Mouse (Mus musculus): ENCODE measurements around the gene Sh3gl2. TPM values are rescaled to one million over a fixed set of nuclear protein-coding genes. Genes with fewer than 3 reads are reported as not detected.

Sh3gl2 gene
- polyA plus RNA-seq, 1 experiment from 2014 or later, result 4.7 TPM

DNA sequence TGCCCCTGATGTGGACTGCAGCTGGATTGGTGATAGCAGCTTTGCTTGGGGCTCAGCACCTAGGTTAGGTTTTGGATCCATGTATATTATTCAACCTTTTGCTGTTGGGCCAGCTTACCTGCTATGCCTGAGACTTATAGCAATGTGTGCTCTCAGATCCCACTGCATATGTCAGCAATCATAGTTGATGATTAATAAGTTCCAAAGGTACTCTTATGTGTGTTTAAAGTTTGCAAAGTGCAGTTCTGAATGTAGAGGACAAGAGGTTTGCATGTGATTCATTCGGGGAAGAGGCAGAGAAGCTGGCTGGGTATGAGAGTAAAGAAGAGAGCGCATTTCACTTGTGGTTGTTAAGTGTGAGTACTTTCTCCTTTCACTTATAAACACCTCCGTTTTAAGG lies 43.7 kb downstream of the Sh3gl2 start:
- H3K36me3 ChIP-seq (replicated peaks; ENCODE audit: control insufficient read depth, insufficient read depth, low read depth, low read length), result no peaks in the 10 kb centered on the region
- H3K27me3 ChIP-seq (ENCODE audit: control insufficient read depth, insufficient read depth, low read length), result no peaks in the 10 kb centered on the region
- no peak for ATAC-seq (replicated peaks; ENCODE audit: insufficient number of reproducible peaks, low FRiP score, low TSS enrichment, low read depth)
- no peak overlapping the region for H3K4me2 ChIP-seq (ENCODE audit: low read depth, low read length)
- WGBS, result 95% methylated on average over 3 of the region's 3 CpGs
- no peak for DNase-seq (ENCODE audit: low spot score)
- no peaks in the 10 kb centered on the region for H3K4me1 ChIP-seq (ENCODE audit: control insufficient read depth, insufficient read depth, low read length)
- no peak overlapping the region for H3K9ac ChIP-seq (replicated peaks; ENCODE audit: low read length)
- H3K27ac ChIP-seq (replicated peaks; ENCODE audit: low read depth, low read length), result no peak overlapping the region
- H3K9me3 ChIP-seq (replicated peaks; ENCODE audit: control insufficient read depth, low read length), result no peaks in the 10 kb centered on the region
- H3K4me3 ChIP-seq (ENCODE audit: low read depth, low read length), result no peak overlapping the region

DNA sequence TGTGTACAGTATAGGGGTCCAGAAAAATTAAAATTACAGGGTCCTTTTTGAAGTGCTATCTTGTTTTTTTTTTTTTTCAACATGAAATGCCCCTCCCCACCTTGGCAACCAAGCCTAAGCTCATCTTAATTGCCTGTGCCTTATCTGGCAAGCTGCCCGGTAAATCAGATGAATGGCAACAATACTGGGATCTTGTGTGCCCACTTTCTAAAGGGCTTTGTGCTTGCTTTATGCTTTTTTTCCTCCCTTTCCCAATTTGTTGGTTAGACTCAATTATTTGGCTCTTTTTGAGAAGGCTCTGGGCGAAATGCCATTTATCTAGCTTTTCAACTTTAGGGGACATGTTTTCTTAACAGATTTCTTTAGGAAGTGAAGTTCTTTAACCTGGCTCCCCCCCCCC lies 45.3 kb downstream of the Sh3gl2 start:
- H3K4me3 ChIP-seq (ENCODE audit: low read depth, low read length), result no peak overlapping the region
- 66% methylated on average over 2 of the region's 2 CpGs for WGBS
- no peak overlapping the region for H3K9ac ChIP-seq (replicated peaks; ENCODE audit: low read length)
- no peaks in the 10 kb centered on the region for H3K36me3 ChIP-seq (replicated peaks; ENCODE audit: control insufficient read depth, insufficient read depth, low read depth, low read length)
- no peak overlapping the region for H3K27ac ChIP-seq (replicated peaks; ENCODE audit: low read depth, low read length)
- no peak overlapping the region for H3K4me2 ChIP-seq (ENCODE audit: low read depth, low read length)
- H3K9me3 ChIP-seq (replicated peaks; ENCODE audit: control insufficient read depth, low read length), result no peaks in the 10 kb centered on the region
- DNase-seq (ENCODE audit: low spot score), result peak; percentile 2
- no peaks in the 10 kb centered on the region for H3K4me1 ChIP-seq (ENCODE audit: control insufficient read depth, insufficient read depth, low read length)
- H3K27me3 ChIP-seq (ENCODE audit: control insufficient read depth, insufficient read depth, low read length), result no peaks in the 10 kb centered on the region
- ATAC-seq (replicated peaks; ENCODE audit: insufficient number of reproducible peaks, low FRiP score, low TSS enrichment, low read depth), result no peak

DNA sequence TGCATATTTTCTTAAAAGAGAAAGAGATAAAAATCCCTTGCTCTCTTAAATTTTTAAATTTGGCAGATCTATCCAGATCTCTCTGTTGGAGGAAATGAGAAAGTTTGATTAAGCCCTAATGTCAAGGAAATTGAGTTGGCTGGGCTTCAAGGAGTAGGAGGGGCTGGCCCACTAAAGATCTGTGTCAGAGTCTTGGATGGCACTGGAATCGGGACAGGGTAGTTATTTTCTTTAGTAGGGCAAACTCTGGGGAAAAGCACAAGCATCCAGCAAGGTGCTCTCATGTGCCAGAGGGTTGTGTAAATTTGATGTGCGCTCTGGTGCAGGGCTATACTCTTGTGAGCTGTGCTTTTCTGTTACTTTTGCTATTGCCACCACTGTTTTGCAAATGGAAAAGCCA lies 45.9 kb downstream of the Sh3gl2 start:
- ATAC-seq (replicated peaks; ENCODE audit: insufficient number of reproducible peaks, low FRiP score, low TSS enrichment, low read depth) (no peak), DNase-seq (ENCODE audit: low spot score) (no peak)
- H3K9ac ChIP-seq (replicated peaks; ENCODE audit: low read length), result no peak overlapping the region

DNA sequence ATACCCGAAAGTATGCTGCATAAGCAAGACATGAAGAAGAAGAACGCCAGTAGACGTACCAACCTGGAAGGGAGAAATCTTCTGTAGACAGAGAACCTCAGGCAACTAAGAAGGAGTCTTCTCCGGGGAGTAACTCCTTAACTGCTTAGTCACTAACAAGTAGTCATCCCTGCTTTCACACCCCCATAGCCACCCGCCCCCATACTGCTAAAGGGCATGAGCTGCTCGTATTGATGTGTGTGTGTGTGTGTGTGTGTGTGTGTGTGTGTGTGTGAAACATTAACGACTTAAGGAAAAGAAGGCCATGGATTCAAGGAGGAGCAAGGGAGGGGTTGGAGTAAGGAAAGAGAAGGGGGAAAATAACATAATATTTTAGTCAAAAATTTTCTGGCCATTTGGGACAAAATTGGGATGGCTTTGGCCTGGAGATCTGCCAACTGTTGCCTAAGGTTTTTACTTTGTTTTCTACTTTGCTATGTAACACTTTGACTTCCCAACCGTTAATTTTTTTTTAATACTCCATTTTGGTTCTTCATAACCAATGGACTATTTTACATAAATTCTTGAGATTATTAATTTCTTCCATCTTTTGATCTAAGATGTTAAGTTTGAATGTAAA lies 51.0 kb downstream of the Sh3gl2 start:
- H3K27ac ChIP-seq (replicated peaks; ENCODE audit: low read depth, low read length), result no peak overlapping the region
- ATAC-seq (replicated peaks; ENCODE audit: insufficient number of reproducible peaks, low FRiP score, low TSS enrichment, low read depth) (no peak), DNase-seq (ENCODE audit: low spot score) (no peak)
- no peak overlapping the region for H3K4me3 ChIP-seq (ENCODE audit: low read depth, low read length)
- no peak overlapping the region for H3K9ac ChIP-seq (replicated peaks; ENCODE audit: low read length)
- no peaks in the 10 kb centered on the region for H3K36me3 ChIP-seq (replicated peaks; ENCODE audit: control insufficient read depth, insufficient read depth, low read depth, low read length)
- H3K9me3 ChIP-seq (replicated peaks; ENCODE audit: control insufficient read depth, low read length), result no peaks in the 10 kb centered on the region
- WGBS, result 86% methylated on average over 8 of the region's 8 CpGs
- H3K27me3 ChIP-seq (ENCODE audit: control insufficient read depth, insufficient read depth, low read length), result no peaks in the 10 kb centered on the region
- H3K4me2 ChIP-seq (ENCODE audit: low read depth, low read length), result no peak overlapping the region
- H3K4me1 ChIP-seq (ENCODE audit: control insufficient read depth, insufficient read depth, low read length), result no peaks in the 10 kb centered on the region

More for the DNA sequence above, 45.9 kb downstream of the Sh3gl2 start:
- Histone ChIP-seq H3K36me3 (replicated peaks; ENCODE audit: control insufficient read depth, insufficient read depth, low read depth, low read length) (no peaks in the 10 kb centered on the region), H3K4me1 (ENCODE audit: control insufficient read depth, insufficient read depth, low read length) (no peaks in the 10 kb centered on the region), H3K27ac (replicated peaks; ENCODE audit: low read depth, low read length) (no peak overlapping the region), H3K4me3 (ENCODE audit: low read depth, low read length) (no peak overlapping the region), H3K9me3 (replicated peaks; ENCODE audit: control insufficient read depth, low read length) (no peaks in the 10 kb centered on the region), H3K27me3 (ENCODE audit: control insufficient read depth, insufficient read depth, low read length) (no peaks in the 10 kb centered on the region), H3K4me2 (ENCODE audit: low read depth, low read length) (no peak overlapping the region)
- WGBS, result 80% methylated on average over 2 of the region's 2 CpGs

DNA sequence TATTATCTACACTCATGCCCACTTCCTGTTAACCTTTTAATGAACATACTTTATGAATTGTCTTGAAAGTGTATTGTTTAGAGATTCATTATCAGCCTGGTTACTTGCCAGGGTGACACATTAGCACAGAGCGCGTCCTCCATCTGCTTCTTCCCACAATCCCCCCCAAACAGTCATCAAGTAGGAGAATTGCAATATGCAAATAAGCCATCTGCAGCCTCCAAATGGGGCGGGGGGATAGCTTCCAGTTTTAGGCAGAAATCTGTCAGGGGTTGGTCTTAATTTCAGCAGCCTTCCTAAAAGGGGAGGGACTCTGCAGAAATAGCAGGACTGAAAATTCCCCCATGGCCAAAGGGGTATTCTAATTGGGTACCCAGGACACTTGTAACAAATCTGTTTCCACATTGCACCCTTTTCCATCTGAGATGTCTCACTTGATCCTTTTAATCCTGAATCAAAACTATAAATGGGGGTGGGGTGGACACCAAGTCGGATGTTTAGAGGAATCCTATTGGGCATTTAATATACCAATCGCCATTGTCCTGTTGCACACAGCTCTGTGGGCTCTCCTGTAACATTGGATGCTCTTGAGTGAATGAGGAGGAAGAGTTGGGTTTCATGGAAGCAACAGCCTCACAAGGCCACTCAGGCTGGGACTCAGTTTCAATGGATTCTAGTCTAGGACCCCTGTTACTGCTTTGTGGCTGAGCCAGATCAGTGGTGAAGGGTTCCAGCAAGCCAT lies 51.7 kb downstream of the Sh3gl2 start:
- Histone ChIP-seq H3K9ac (replicated peaks; ENCODE audit: low read length) (no peak overlapping the region), H3K4me3 (ENCODE audit: low read depth, low read length) (no peak overlapping the region), H3K4me2 (ENCODE audit: low read depth, low read length) (no peak overlapping the region), H3K27ac (replicated peaks; ENCODE audit: low read depth, low read length) (no peak overlapping the region), H3K36me3 (replicated peaks; ENCODE audit: control insufficient read depth, insufficient read depth, low read depth, low read length) (no peaks in the 10 kb centered on the region), H3K4me1 (ENCODE audit: control insufficient read depth, insufficient read depth, low read length) (no peaks in the 10 kb centered on the region), H3K27me3 (ENCODE audit: control insufficient read depth, insufficient read depth, low read length) (no peaks in the 10 kb centered on the region), H3K9me3 (replicated peaks; ENCODE audit: control insufficient read depth, low read length) (no peaks in the 10 kb centered on the region)
- 86% methylated on average over 5 of the region's 5 CpGs for WGBS
- DNase-seq (ENCODE audit: low spot score) (no peak), ATAC-seq (replicated peaks; ENCODE audit: insufficient number of reproducible peaks, low FRiP score, low TSS enrichment, low read depth) (no peak)

DNA sequence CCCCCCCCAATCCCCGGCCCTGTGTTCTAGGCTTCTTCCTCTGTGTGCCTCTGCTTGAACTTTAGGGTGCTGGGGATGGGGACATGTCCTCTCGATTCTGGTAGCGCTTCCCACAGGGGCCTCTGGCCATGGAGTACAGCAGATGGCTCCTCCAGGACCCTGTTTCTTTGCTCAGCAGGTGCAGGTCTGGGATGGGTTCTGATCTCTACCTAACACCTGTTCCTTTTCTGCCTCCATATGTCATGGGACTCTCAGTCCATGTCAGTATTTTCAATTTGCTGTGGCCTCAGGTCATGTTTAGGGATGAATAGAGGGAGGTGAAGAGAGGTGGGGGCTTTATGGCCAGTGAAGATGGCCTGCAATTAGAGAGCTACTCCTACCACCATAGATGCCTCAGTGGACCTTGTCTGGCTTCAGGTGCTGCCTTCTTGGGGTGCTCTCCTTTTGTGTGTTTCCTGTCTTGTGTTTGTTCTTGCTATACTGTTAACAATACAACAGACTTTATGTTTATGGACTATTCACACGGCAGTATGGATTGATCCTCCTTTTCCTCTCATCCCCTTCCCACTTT lies 52.9 kb downstream of the Sh3gl2 start:
- H3K4me1 ChIP-seq (ENCODE audit: control insufficient read depth, insufficient read depth, low read length), result no peaks in the 10 kb centered on the region
- no peaks in the 10 kb centered on the region for H3K9me3 ChIP-seq (replicated peaks; ENCODE audit: control insufficient read depth, low read length)
- no peaks in the 10 kb centered on the region for H3K36me3 ChIP-seq (replicated peaks; ENCODE audit: control insufficient read depth, insufficient read depth, low read depth, low read length)
- no peak overlapping the region for H3K4me3 ChIP-seq (ENCODE audit: low read depth, low read length)
- 86% methylated on average over 4 of the region's 4 CpGs for WGBS
- DNase-seq (ENCODE audit: low spot score), result no peak
- no peaks in the 10 kb centered on the region for H3K27me3 ChIP-seq (ENCODE audit: control insufficient read depth, insufficient read depth, low read length)
- no peak overlapping the region for H3K27ac ChIP-seq (replicated peaks; ENCODE audit: low read depth, low read length)
- no peak overlapping the region for H3K4me2 ChIP-seq (ENCODE audit: low read depth, low read length)
- H3K9ac ChIP-seq (replicated peaks; ENCODE audit: low read length), result no peak overlapping the region
- ATAC-seq (replicated peaks; ENCODE audit: insufficient number of reproducible peaks, low FRiP score, low TSS enrichment, low read depth), result no peak

DNA sequence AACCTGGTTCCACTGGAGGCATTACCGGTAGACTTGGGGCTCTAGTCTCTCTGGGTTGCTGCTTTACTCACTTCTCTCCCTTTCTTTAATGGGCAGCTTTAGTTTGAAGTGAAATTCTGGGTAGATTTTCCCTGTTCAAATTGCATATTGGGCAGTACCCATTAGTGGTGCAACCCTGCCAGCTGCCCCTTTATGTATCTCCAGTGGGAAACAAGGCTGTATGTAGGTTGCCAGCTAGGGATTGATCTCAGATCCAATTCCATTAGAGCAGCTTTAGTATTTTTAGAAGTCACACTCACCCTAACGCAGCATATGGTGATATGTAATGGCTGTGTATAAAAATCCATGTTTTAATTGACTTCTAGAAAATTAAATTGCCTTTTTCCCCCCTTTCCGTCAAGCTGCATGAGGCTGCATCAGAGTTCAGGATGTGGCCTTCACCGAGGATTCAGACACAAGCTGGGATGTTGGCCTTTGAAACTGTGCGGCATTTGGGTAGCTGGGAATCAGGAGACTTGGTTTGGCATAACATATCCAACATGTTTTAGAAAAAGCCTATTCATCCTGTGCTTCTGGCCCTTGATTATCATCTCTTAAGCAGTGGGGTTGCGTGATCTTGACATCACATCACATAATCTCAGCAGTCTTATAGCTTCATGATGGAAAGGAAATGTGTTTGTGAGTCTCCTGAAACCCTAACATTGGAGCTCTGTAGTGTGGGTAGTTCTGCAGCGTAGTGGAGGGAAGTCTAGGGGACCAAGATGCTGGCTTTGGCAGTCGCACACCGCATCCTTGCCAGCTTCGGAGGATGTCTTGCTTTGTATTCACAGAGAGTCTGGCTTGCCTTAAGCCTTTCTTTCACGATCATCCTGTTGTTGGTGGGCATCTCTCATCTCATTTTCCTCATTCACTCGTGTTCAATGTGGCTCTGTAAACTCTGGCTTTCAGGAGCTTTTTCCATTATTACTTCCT lies 56.0 kb downstream of the Sh3gl2 start:
- DNase-seq (ENCODE audit: low spot score), result no peak

More for the DNA sequence above, 56.0 kb downstream of the Sh3gl2 start:
- Histone ChIP-seq H3K36me3 (replicated peaks; ENCODE audit: control insufficient read depth, insufficient read depth, low read depth, low read length) (no peaks in the 10 kb centered on the region), H3K9ac (replicated peaks; ENCODE audit: low read length) (no peak overlapping the region), H3K27ac (replicated peaks; ENCODE audit: low read depth, low read length) (no peak overlapping the region), H3K4me1 (ENCODE audit: control insufficient read depth, insufficient read depth, low read length) (no peaks in the 10 kb centered on the region), H3K9me3 (replicated peaks; ENCODE audit: control insufficient read depth, low read length) (no peaks in the 10 kb centered on the region), H3K4me2 (ENCODE audit: low read depth, low read length) (no peak overlapping the region), H3K4me3 (ENCODE audit: low read depth, low read length) (no peak overlapping the region), H3K27me3 (ENCODE audit: control insufficient read depth, insufficient read depth, low read length) (no peaks in the 10 kb centered on the region)
- WGBS, result 92% methylated on average over 12 of the region's 12 CpGs
- no peak for ATAC-seq (replicated peaks; ENCODE audit: insufficient number of reproducible peaks, low FRiP score, low TSS enrichment, low read depth)

All from embryonic facial prominence, embryonic 11.5 days (tissue).